Mouse (Mus musculus) Patski (cell line): ENCODE results near the gene Nlk. TPM values are rescaled to one million over a fixed set of nuclear protein-coding genes. Genes with fewer than 3 reads are reported as not detected.
A peak's percentile ranks its signal among the peaks of the same experiment; 100 is the strongest.
"Not testable (repeated sequence)": the region's sequence is repeated elsewhere in the genome, so short reads cannot be mapped to it uniquely, and the experiment has no call there.

ENCODE experiments used
- ATAC-seq: fragments of 100-300 bp; one replicate; pipeline ENCODE4 v1.8.0; 2021
- CTCF ChIA-PET: fragments of 350-600 bp; sonication (Branson Sonifier 250); formaldehyde crosslinking; loops from one replicate; lab custom pipeline; 2022; ENCODE audit warnings: inconsistent platforms; lab: Charles Lee
- POLR2A ChIA-PET: fragments of 350-600 bp; sonication (Branson Sonifier 250); formaldehyde crosslinking; loops from one replicate; lab custom pipeline; 2022; ENCODE audit warnings: antibody characterized with exemption, inconsistent platforms; lab: Charles Lee
- DNase-seq: peaks from one replicate; pipeline ENCODE4 v3.0.0-alpha.2; 2011; ENCODE audit warnings: low read depth, low spot score
- H3K27me3 ChIP-seq: fragments of 371-371 bp; one replicate; pipeline ENCODE4 v1.5.1; 2021
- CTCF ChIP-seq: fragments of 100-300 bp; IDR thresholded peaks from one replicate; pipeline ENCODE4 v1.5.1; 2021
- in situ Hi-C: fragments of 300-500 bp; cut with MboI; formaldehyde crosslinking; loops from 3 replicates; pipeline ENCODE4 v1.11.1; 2018; ENCODE audit warnings: low pct_unique_long_range_greater_than_20kb, mixed read lengths
- polyA plus RNA-seq: library from polyadenylated mRNA; unstranded; gene quantifications from one replicate; pipeline ENCODE4 v1.2.3, GENCODE M21; 2021

The Nlk gene
- polyA plus RNA-seq, 1 experiment from 2014 or later = 22.7 TPM

- in situ Hi-C loops = no loop called here
- TF ChIP-seq CTCF = no peak
- no peaks in the 10 kb centered on the region for H3K27me3 ChIP-seq
- ATAC-seq (no peak), DNase-seq (no peak)
- CTCF ChIA-PET = interaction anchor here (0.6 to 1.4 kb wide), 3 partner anchors 10 to 12 kb away, joined by 3 read pairs; no protein-coding TSS in a partner anchor
- POLR2A ChIA-PET = no interaction called here
Observed at GRCm38 (mm10) chr11:78600926-78601590, 96.1 kb downstream of the Nlk start.

GRCm38 (mm10) chr11:78600496-78600895, 96.7 kb downstream of the Nlk start:
- no peak for DNase-seq
- ATAC-seq = no peak
- TF ChIP-seq CTCF = no peak
- H3K27me3 ChIP-seq = no peaks in the 10 kb centered on the region
- in situ Hi-C loops = no loop called here
- CTCF ChIA-PET = interaction anchor here (0.6 to 1.4 kb wide), 4 partner anchors 10 to 24 kb away, joined by 3 read pairs; no protein-coding TSS in a partner anchor
- POLR2A ChIA-PET = no interaction called here

GRCm38 (mm10) chr11:78600051-78600450, 97.1 kb downstream of the Nlk start:
- POLR2A ChIA-PET = interaction anchor here (0.7 kb wide), 1 partner anchor 97 kb away, joined by 3 read pairs; no protein-coding TSS in a partner anchor
- no peak for TF ChIP-seq CTCF
- no peaks in the 10 kb centered on the region for H3K27me3 ChIP-seq
- ATAC-seq (no peak), DNase-seq (no peak)
- in situ Hi-C loops = no loop called here
- CTCF ChIA-PET = interaction anchor here (1.3 to 1.4 kb wide), 2 partner anchors 13 to 24 kb away, joined by 3 read pairs; no protein-coding TSS in a partner anchor

- no peak for ATAC-seq
- POLR2A ChIA-PET = no interaction called here
- in situ Hi-C loops = no loop called here
Observed at GRCm38 (mm10) chr11:78598763-78599415, 98.3 kb downstream of the Nlk start.

GRCm38 (mm10) chr11:78596750-78597149, 100.4 kb downstream of the Nlk start:
- DNase-seq (no peak), ATAC-seq (no peak)
- no peak for TF ChIP-seq CTCF
- no peaks in the 10 kb centered on the region for H3K27me3 ChIP-seq
- POLR2A ChIA-PET = interaction anchor here (1.1 kb wide), 1 partner anchor 12 kb away, joined by 3 read pairs; no protein-coding TSS in a partner anchor
- CTCF ChIA-PET = interaction anchor here (1.1 to 1.5 kb wide), 2 partner anchors 16 to 17 kb away, joined by 4 to 5 read pairs; no protein-coding TSS in a partner anchor
- in situ Hi-C loops = no loop called here

More at GRCm38 (mm10) chr11:78598763-78599415, 98.3 kb downstream of the Nlk start:
- CTCF ChIA-PET = no interaction called here
- TF ChIP-seq CTCF = no peak
- no peaks in the 10 kb centered on the region for H3K27me3 ChIP-seq
- no peak for DNase-seq

GRCm38 (mm10) chr11:78595773-78596172, 101.4 kb downstream of the Nlk start:
- no peak for TF ChIP-seq CTCF
- no peaks in the 10 kb centered on the region for H3K27me3 ChIP-seq
- no peak for ATAC-seq
- ChIA-PET POLR2A (no interaction called here), CTCF (interaction anchor here (1.5 kb wide), 1 partner anchor 15 kb away, joined by 4 read pairs; no protein-coding TSS in a partner anchor)
- in situ Hi-C loops = no loop called here
- DNase-seq = no peak

GRCm38 (mm10) chr11:78594271-78594964, 102.8 kb downstream of the Nlk start:
- TF ChIP-seq CTCF = no peak
- ATAC-seq = no peak
- no peak for DNase-seq
- CTCF ChIA-PET = interaction anchor here (1.1 kb wide), 1 partner anchor 12 kb away, joined by 3 read pairs; no protein-coding TSS in a partner anchor
- H3K27me3 ChIP-seq = no peaks in the 10 kb centered on the region
- POLR2A ChIA-PET = no interaction called here
- in situ Hi-C loops = no loop called here

GRCm38 (mm10) chr11:78587677-78588076, 109.5 kb downstream of the Nlk start:
- DNase-seq, in situ Hi-C loops, ATAC-seq, H3K27me3 ChIP-seq: not testable (repeated sequence)
- CTCF ChIA-PET = interaction anchor here (1.0 kb wide), 1 partner anchor 240 kb away, joined by 3 read pairs; no protein-coding TSS in a partner anchor
- peak; percentile 47 for TF ChIP-seq CTCF
- POLR2A ChIA-PET = interaction anchor here (0.7 kb wide), 1 partner anchor 1503 kb away, joined by 4 read pairs; no protein-coding TSS in a partner anchor

- no peak for DNase-seq
- H3K27me3 ChIP-seq = no peaks in the 10 kb centered on the region
- POLR2A ChIA-PET = no interaction called here
- CTCF ChIA-PET = no interaction called here
- peak; percentile 62 for TF ChIP-seq CTCF
- no peak for ATAC-seq
- in situ Hi-C loops = no loop called here
Observed at GRCm38 (mm10) chr11:78586099-78586498, 111.1 kb downstream of the Nlk start.

GRCm38 (mm10) chr11:78582848-78583247, 114.3 kb downstream of the Nlk start:
- no peak for ATAC-seq
- no peak for TF ChIP-seq CTCF
- CTCF ChIA-PET = interaction anchor here (1.0 to 2.7 kb wide), 2 partner anchors 9 to 11 kb away, joined by 3 to 8 read pairs; no protein-coding TSS in a partner anchor

More at GRCm38 (mm10) chr11:78582848-78583247, 114.3 kb downstream of the Nlk start:
- H3K27me3 ChIP-seq = no peaks in the 10 kb centered on the region
- in situ Hi-C loops = no loop called here
- POLR2A ChIA-PET = no interaction called here
- no peak for DNase-seq
